Mouse (Mus musculus) heart, postnatal 0 days (tissue): ENCODE results near the gene 4931440F15Rik.

Experiments
- CTCF ChIP-seq: IDR thresholded peaks from 2 replicates; pipeline ENCODE4 v1.5.1; 2016; ENCODE audit warnings: antibody characterized with exemption, control low read depth, low read depth
- EP300 ChIP-seq: IDR thresholded peaks from 2 replicates; pipeline ENCODE4 v1.6.1; 2016; ENCODE audit warnings: antibody characterized with exemption, low read depth

- TF ChIP-seq CTCF (no peak), EP300 (no peak)
Measured at GRCm38 (mm10) chr11:29779409-29780026, 46.0 kb downstream of the 4931440F15Rik start.
